Mouse (Mus musculus) hindbrain, embryonic 11.5 days (tissue): Measurements from ENCODE around the gene Bpifb6. TPM values are rescaled to one million over a fixed set of nuclear protein-coding genes. Genes with fewer than 3 reads are reported as not detected.

Experiments used
- ATAC-seq: fragments of 200-750 bp; cut with Nextera tagmentation; 2 replicates; pipeline ENCODE4 v1.8.0; 2017; ENCODE audit warnings: mild to moderate bottlenecking, moderate TSS enrichment, moderate library complexity; ENCODE audit not compliant: low FRiP score
- DNase-seq: peaks from one replicate; pipeline ENCODE4 v3.0.0-alpha.2; 2015; ENCODE audit warnings: low spot score
- H3K27ac ChIP-seq: fragments of 300-500 bp; sonication (generic); 2 replicates; pipeline ENCODE4 v1.5.1; 2014; ENCODE audit warnings: mild to moderate bottlenecking, low read depth, low read length
- H3K27me3 ChIP-seq: fragments of 300-500 bp; sonication (generic); 2 replicates; pipeline ENCODE4 v1.6.1; 2014; ENCODE audit warnings: mild to moderate bottlenecking, low read length, moderate library complexity, mixed read lengths; ENCODE audit not compliant: control insufficient read depth, insufficient read depth
- H3K36me3 ChIP-seq: fragments of 300-500 bp; sonication (generic); 2 replicates; pipeline ENCODE4 v1.6.1; 2014; ENCODE audit warnings: mild to moderate bottlenecking, low read length, moderate library complexity, mixed read lengths; ENCODE audit not compliant: control insufficient read depth, insufficient read depth
- H3K4me1 ChIP-seq: fragments of 300-500 bp; sonication (generic); replicated peaks from 2 replicates; pipeline ENCODE4 v1.6.1; 2014; ENCODE audit warnings: low read length, mixed read lengths; ENCODE audit not compliant: control insufficient read depth, insufficient read depth
- H3K4me2 ChIP-seq: fragments of 300-500 bp; sonication (generic); replicated peaks from 2 replicates; pipeline ENCODE4 v1.6.1; 2014; ENCODE audit warnings: mild to moderate bottlenecking, low read depth, low read length
- H3K4me3 ChIP-seq: fragments of 300-500 bp; sonication (generic); 2 replicates; pipeline ENCODE4 v1.5.1; 2014; ENCODE audit warnings: low read depth, low read length
- H3K9ac ChIP-seq: fragments of 300-500 bp; sonication (generic); 2 replicates; pipeline ENCODE4 v1.6.1; 2014; ENCODE audit warnings: low read depth, low read length
- H3K9me3 ChIP-seq: fragments of 300-500 bp; sonication (generic); 2 replicates; pipeline ENCODE4 v1.6.1; 2016; ENCODE audit warnings: low read length; ENCODE audit not compliant: control insufficient read depth
- WGBS: fragments of 180-500 bp; shearing (Covaris S2); extraction: QIAGEN DNeasy Blood & Tissue Kit; methylation state at CpG from one replicate; pipeline ENCODE4 v1.1.7; 2014; 5-methylcytosine and 5-hydroxymethylcytosine counted together
- polyA plus RNA-seq: library from polyadenylated mRNA; unstranded; fragments of >200 nt; fragmentation: Nextera tagmentation; extraction: Ambion mirVana; gene quantifications from 2 replicates; pipeline ENCODE4 v1.2.1, GENCODE M21; 2014

The Bpifb6 gene
- polyA plus RNA-seq = 0.08 TPM in 1 of 2 replicates, not detected in the other

DNA sequence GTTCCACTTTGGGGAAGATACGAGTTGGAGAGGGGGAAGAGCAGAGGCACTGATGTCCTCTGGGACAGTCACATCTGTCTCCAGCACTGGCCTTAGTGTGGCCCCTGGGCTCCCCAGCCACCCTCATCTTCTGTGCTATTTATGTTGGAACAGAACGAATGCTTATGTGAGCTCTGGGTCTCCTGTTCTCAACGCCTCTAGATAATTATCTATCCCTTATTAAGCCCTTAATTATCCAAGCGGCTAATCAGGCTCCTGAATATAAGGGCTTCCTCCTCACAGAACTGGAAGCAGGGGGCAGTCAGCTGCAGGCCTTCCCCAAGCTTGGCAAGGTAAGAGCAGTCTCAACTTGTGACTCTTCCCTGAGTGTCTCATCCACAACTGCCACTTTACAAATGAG is at the start of gene Bpifb6:
TSS of gene Bpifb6 (plus strand) at position 301 of the 400 bp plus-strand sequence.
- H3K36me3 ChIP-seq = no peaks in the 10 kb centered on the region
- no peaks in the 10 kb centered on the region for H3K4me1 ChIP-seq
- H3K9me3 ChIP-seq = no peaks in the 10 kb centered on the region
- H3K27ac ChIP-seq = no peak within 1 kb of the TSS
- DNase-seq = no peak
- H3K27me3 ChIP-seq = no peaks in the 10 kb centered on the region
- no peak within 1 kb of the TSS for H3K9ac ChIP-seq
- H3K4me2 ChIP-seq = no peak within 1 kb of the TSS
- no peak for ATAC-seq
- no peak within 1 kb of the TSS for H3K4me3 ChIP-seq
- 85% methylated on average over 4 of the region's 4 CpGs for WGBS

GRCm38 (mm10) chr2:153851030-153851360 is 49.2 kb upstream of the Bpifb6 start:
- Histone ChIP-seq H3K27me3 (no peaks in the 10 kb centered on the region), H3K4me2 (no peak overlapping the region), H3K9ac (no peak overlapping the region), H3K36me3 (no peaks in the 10 kb centered on the region), H3K9me3 (no peaks in the 10 kb centered on the region), H3K4me1 (no peaks in the 10 kb centered on the region), H3K27ac (no peak overlapping the region), H3K4me3 (no peak overlapping the region)
- ATAC-seq = no peak
- 56% methylated on average over 4 of the region's 4 CpGs for WGBS
- peak; percentile 65 for DNase-seq

GRCm38 (mm10) chr2:153853544-153853943 is 46.6 kb upstream of the Bpifb6 start:
- Histone ChIP-seq H3K4me1 (no peaks in the 10 kb centered on the region), H3K9ac (no peak overlapping the region), H3K9me3 (no peaks in the 10 kb centered on the region), H3K36me3 (no peaks in the 10 kb centered on the region), H3K4me2 (no peak overlapping the region), H3K4me3 (no peak overlapping the region), H3K27ac (no peak overlapping the region), H3K27me3 (no peaks in the 10 kb centered on the region)
- 23% methylated on average over 5 of the region's 5 CpGs for WGBS
- DNase-seq (no peak), ATAC-seq (no peak)

DNA sequence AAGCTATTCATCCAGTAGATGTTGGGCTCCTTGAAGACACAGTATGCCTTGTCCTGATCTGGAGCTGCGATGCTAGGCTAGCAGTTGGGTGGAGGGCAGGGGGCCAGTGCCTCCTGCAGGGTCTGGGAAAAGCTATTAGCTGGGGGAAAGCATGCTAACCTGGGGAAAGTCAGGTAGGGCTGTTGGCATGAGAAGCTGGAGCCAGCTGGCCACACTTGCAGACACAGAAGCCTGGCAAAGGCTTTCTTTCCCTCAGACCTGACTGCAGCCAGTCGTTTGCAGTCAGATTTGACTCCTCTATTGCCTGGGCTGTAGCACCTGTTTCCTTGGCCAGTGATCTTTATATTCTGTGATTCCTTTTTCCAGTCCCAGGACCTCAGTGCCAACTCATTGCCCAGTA is 40.6 kb upstream of the Bpifb6 start:
- Histone ChIP-seq H3K4me2 (no peak overlapping the region), H3K36me3 (no peaks in the 10 kb centered on the region), H3K4me1 (no peaks in the 10 kb centered on the region), H3K4me3 (no peak overlapping the region), H3K9me3 (no peaks in the 10 kb centered on the region), H3K27ac (no peak overlapping the region), H3K27me3 (no peaks in the 10 kb centered on the region), H3K9ac (no peak overlapping the region)
- DNase-seq = no peak
- no peak for ATAC-seq
- 69% methylated on average over 2 of the region's 2 CpGs for WGBS

GRCm38 (mm10) chr2:153860315-153860714 is 39.9 kb upstream of the Bpifb6 start:
- ATAC-seq (no peak), DNase-seq (no peak)
- Histone ChIP-seq H3K27me3 (no peaks in the 10 kb centered on the region), H3K4me3 (no peak overlapping the region), H3K27ac (no peak overlapping the region), H3K4me1 (no peaks in the 10 kb centered on the region), H3K36me3 (no peaks in the 10 kb centered on the region), H3K9ac (no peak overlapping the region), H3K9me3 (no peaks in the 10 kb centered on the region), H3K4me2 (no peak overlapping the region)
- 87% methylated on average over 11 of the region's 11 CpGs for WGBS

DNA sequence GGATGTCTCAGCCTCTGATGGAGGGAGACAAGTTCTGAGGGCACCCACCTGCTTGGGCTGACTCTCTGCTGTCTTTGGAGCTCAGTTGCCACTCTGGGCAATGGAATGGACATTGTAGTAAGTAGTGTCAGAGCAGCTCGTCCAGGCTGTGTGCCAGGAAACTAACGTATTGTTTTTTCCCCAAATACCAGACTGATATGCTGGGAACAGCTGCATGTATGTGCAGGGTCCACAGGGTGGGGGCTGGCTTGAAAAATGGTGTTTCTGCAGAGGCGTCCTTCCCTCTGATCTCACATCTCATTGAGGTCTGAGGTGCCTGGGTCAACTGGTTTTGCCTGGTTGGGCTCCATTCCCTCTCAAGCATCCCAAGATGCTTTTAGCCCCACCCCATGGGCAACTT is 39.5 kb upstream of the Bpifb6 start:
- Histone ChIP-seq H3K4me2 (no peak overlapping the region), H3K4me1 (no peaks in the 10 kb centered on the region), H3K9ac (no peak overlapping the region), H3K27me3 (no peaks in the 10 kb centered on the region), H3K4me3 (no peak overlapping the region), H3K36me3 (no peaks in the 10 kb centered on the region), H3K9me3 (no peaks in the 10 kb centered on the region), H3K27ac (no peak overlapping the region)
- ATAC-seq = no peak
- WGBS = 70% methylated on average over 3 of the region's 3 CpGs
- DNase-seq = no peak

GRCm38 (mm10) chr2:153861960-153862359 is 38.2 kb upstream of the Bpifb6 start:
- H3K9ac ChIP-seq = no peak overlapping the region
- no peaks in the 10 kb centered on the region for H3K27me3 ChIP-seq
- no peaks in the 10 kb centered on the region for H3K36me3 ChIP-seq
- 87% methylated on average over 3 of the region's 3 CpGs for WGBS
- no peak overlapping the region for H3K4me3 ChIP-seq
- ATAC-seq = no peak
- no peak overlapping the region for H3K27ac ChIP-seq
- no peaks in the 10 kb centered on the region for H3K9me3 ChIP-seq
- no peaks in the 10 kb centered on the region for H3K4me1 ChIP-seq
- no peak for DNase-seq
- H3K4me2 ChIP-seq = no peak overlapping the region

GRCm38 (mm10) chr2:153870984-153871383 is 29.2 kb upstream of the Bpifb6 start, which contains the start of gene Sun5:
Gene Sun5 (minus strand): TSS chr2:153871084.
- H3K9me3 ChIP-seq = no peaks in the 10 kb centered on the region
- H3K27me3 ChIP-seq = no peaks in the 10 kb centered on the region
- no peak within 1 kb of the TSS for H3K9ac ChIP-seq
- no peak within 1 kb of the TSS for H3K27ac ChIP-seq
- H3K4me1 ChIP-seq = no peaks in the 10 kb centered on the region
- DNase-seq (no peak), ATAC-seq (no peak)
- no peaks in the 10 kb centered on the region for H3K36me3 ChIP-seq
- H3K4me2 ChIP-seq = no peak within 1 kb of the TSS
- no peak within 1 kb of the TSS for H3K4me3 ChIP-seq
- 95% methylated on average over 4 of the region's 4 CpGs for WGBS

- H3K9ac ChIP-seq = no peak within 1 kb of the TSS
- H3K36me3 ChIP-seq = no peaks in the 10 kb centered on the region
- H3K27me3 ChIP-seq = no peaks in the 10 kb centered on the region
- H3K9me3 ChIP-seq = no peaks in the 10 kb centered on the region
- H3K4me2 ChIP-seq = no peak within 1 kb of the TSS
- 82% methylated on average over 9 of the region's 9 CpGs for WGBS
- no peak for ATAC-seq
- no peaks in the 10 kb centered on the region for H3K4me1 ChIP-seq
- DNase-seq = no peak
- no peak within 1 kb of the TSS for H3K4me3 ChIP-seq
- H3K27ac ChIP-seq = no peak within 1 kb of the TSS
Observed at GRCm38 (mm10) chr2:153874745-153875144, 25.4 kb upstream of the Bpifb6 start, which contains the start of gene Bpifb2. Gene Bpifb2 (plus strand): TSS chr2:153875045.
